Mouse (Mus musculus): ENCODE results near the gene Tmem177.

DNA sequence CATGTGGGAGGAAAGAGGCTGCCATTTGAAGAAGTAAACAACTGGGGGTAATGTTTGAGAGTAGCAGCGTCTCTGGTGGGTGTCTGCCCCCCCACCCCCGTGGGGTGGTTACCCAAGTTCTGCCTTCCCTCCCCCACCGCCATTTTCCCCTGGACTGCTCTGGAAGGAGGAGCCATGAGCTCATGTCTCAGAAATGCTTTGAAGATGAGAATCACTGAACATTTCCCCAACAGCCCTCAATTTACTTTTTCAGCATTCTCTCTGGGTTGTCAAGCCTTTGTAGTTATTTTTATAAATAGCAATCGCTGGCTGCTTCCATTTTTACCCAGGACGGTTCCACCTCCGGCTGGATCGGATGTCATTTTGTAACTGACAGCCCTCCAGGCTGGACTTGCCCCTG lies 26.7 kb downstream of the Tmem177 start:
- TF ChIP-seq GATA1 (IDR thresholded peaks at IDR 0.05; ENCODE audit: borderline replicate concordance, low read length) (no peak), CTCF (IDR thresholded peaks at IDR 0.05; ENCODE audit: low read depth, low read length) (no peak)

Data from G1E (cell line).